Mouse (Mus musculus) bone marrow macrophage, adult 2 months (primary cell): ENCODE measurements around the gene Fam120b.

Source experiments
- CTCF ChIP-seq: IDR thresholded peaks from 2 replicates; pipeline ENCODE4 v1.5.1; 2012; ENCODE audit warnings: low read depth, mild to moderate bottlenecking, low read length, moderate library complexity
- POLR2A ChIP-seq: IDR thresholded peaks from 2 replicates; pipeline ENCODE4 v1.6.1; 2012; ENCODE audit warnings: mild to moderate bottlenecking, low read depth, low read length, borderline replicate concordance

GRCm38 (mm10) chr17:15374321-15375141 lies 21.5 kb upstream of the Fam120b start:
- TF ChIP-seq POLR2A (no peak), CTCF (no peak)
